Mouse (Mus musculus) naive thymus-derived CD4-positive, alpha-beta T cell, adult 2 months (primary cell): ENCODE results near the gene Irs4.

Source experiments
- DNase-seq: peaks from one replicate; pipeline ENCODE4 v3.0.0-alpha.2; 2011; ENCODE audit warnings: low read depth

The Irs4 gene

GRCm38 (mm10) chrX:141724937-141725918 is at the start of gene Irs4:
TSS of gene Irs4 (minus strand) at chrX:141725263.
- DNase-seq, result no peak

DNA sequence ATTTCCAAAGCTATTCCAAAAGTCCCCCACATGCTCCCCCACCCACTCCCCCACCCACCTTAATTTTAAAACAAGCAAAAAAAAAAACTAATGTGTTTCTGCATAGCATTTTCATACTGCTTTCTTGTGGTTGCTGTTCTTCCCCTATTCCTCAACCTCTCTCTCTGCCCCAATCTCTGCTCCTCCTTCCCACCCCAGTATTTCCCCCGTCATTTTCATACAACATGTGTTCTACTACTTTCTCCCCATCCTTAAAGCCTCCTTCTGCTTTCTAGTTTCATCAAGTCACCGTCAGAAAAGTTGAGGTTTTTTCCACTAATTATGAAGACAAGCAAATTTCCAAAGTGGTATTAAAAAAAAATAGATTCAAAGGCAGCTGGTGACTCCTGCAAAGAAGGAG is 25.3 kb upstream of the Irs4 start:
- DNase-seq, result no peak

DNA sequence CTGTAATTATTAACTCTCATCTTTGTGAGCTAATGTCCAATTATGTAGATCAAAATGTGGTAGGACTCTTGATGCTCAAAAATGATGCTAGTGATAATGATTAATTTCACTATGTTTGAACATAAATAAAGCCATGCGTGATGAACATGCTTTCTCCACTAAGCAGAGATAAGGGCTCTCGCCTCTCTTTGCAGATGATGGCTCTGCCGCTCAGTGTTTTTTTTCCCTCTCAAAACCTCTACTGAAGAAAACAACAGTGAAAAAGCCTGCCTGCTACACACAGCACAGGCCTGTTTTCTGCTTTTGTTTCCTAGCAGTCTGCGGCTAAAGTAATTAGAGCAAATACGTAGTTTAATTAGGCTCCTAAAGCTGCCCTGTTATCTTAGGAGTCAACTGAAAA is 4.5 kb upstream of the Irs4 start:
- DNase-seq, result no peak

- no peak for DNase-seq
Observed at GRCm38 (mm10) chrX:141724391-141724891, 622 bp downstream of the Irs4 start.

GRCm38 (mm10) chrX:141723936-141724335 is 1.1 kb downstream of the Irs4 start:
- no peak for DNase-seq

DNA sequence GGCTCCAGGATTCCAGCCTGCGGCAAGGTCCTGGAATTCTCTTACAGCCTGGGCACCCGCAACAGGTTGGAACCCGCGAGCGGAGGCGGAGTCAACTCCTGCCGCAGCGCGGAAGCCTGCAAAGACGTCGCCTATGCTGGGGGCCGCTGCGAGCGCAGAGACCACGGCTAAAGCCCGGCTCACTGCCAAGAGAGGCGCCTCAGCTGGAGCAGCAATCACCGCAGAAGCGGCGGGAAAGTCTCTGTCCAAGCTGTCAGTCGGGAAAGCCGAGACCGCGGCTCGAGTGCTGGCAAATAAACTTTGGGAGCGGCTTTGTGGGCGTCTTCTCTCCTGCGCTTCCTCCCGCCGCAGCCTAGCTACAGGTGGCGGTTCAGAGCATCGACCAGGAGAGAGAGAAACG is 3.3 kb downstream of the Irs4 start:
- DNase-seq, result no peak
